Mouse (Mus musculus) bone marrow, adult 2 months (tissue): ENCODE data around the gene Glis1.

Source experiments
- CTCF ChIP-seq: fragments of 200-500 bp; IDR thresholded peaks from 2 replicates; pipeline ENCODE4 v1.5.1; 2011; ENCODE audit warnings: low read length, control low read depth; ENCODE audit not compliant: control insufficient read depth, insufficient read depth
- POLR2A ChIP-seq: fragments of 200-500 bp; IDR thresholded peaks from 2 replicates; pipeline ENCODE4 v1.6.1; 2011; ENCODE audit warnings: low read depth, mild to moderate bottlenecking, control low read depth, low read length, borderline replicate concordance; ENCODE audit not compliant: control insufficient read depth

GRCm38 (mm10) chr4:107622296-107622695 is 187.9 kb downstream of the Glis1 start:
- no peak for TF ChIP-seq CTCF
- no peak for TF ChIP-seq POLR2A
